Mouse (Mus musculus) heart, adult 2 months (tissue): ENCODE results near the gene Ccne1. TPM values are rescaled to one million over a fixed set of nuclear protein-coding genes. Genes with fewer than 3 reads are reported as not detected.

ENCODE experiments used
- DNase-seq, 2 experiments: peaks; one replicate each; pipeline ENCODE4 v3.0.0; 2021
- H3K27ac ChIP-seq: fragments of 200-600 bp; 2 replicates; pipeline ENCODE4 v1.8.1; 2022
- H3K27me3 ChIP-seq: fragments of 200-500 bp; 2 replicates; pipeline ENCODE4 v1.6.1; 2012; ENCODE audit warnings: mild to moderate bottlenecking, low read length, inconsistent platforms, mixed read lengths; ENCODE audit not compliant: control insufficient read depth, insufficient read depth
- H3K36me3 ChIP-seq: fragments of 200-500 bp; 2 replicates; pipeline ENCODE4 v1.6.1; 2012; ENCODE audit warnings: low read length, inconsistent platforms; ENCODE audit not compliant: control insufficient read depth, insufficient read depth
- H3K4me1 ChIP-seq: fragments of 200-500 bp; 2 replicates; pipeline ENCODE4 v1.6.1; 2011; ENCODE audit warnings: low read length; ENCODE audit not compliant: control insufficient read depth, insufficient read depth
- H3K4me3 ChIP-seq: fragments of 200-600 bp; 2 replicates; pipeline ENCODE4 v1.8.1; 2022
- H3K79me2 ChIP-seq: fragments of 200-500 bp; replicated peaks from 2 replicates; pipeline ENCODE4 v1.6.1; 2012; ENCODE audit warnings: mild to moderate bottlenecking, inconsistent platforms, low read length, moderate library complexity, mixed read lengths; ENCODE audit not compliant: control insufficient read depth, insufficient read depth
- H3K9ac ChIP-seq: fragments of 200-500 bp; 2 replicates; pipeline ENCODE4 v1.6.1; 2012; ENCODE audit warnings: low read depth, mild to moderate bottlenecking, control low read depth, inconsistent platforms, low read length, mixed read lengths
- CTCF ChIP-seq: fragments of 200-600 bp; IDR thresholded peaks from 2 replicates; pipeline ENCODE4 v1.8.1; 2022; ENCODE audit warnings: antibody characterized with exemption, mild to moderate bottlenecking, moderate library complexity
- EP300 ChIP-seq: fragments of 200-500 bp; IDR thresholded peaks from 2 replicates; pipeline ENCODE4 v1.6.1; 2011; ENCODE audit warnings: low read depth, low read length, control low read depth; ENCODE audit not compliant: insufficient read depth
- POLR2A ChIP-seq: fragments of 200-500 bp; IDR thresholded peaks from 2 replicates; pipeline ENCODE4 v1.6.1; 2011; ENCODE audit warnings: mild to moderate bottlenecking, low read depth, low read length, control low read depth; ENCODE audit not compliant: insufficient read depth
- WGBS: fragments of 180-500 bp; shearing (Covaris S2); methylation state at CpG from one replicate; pipeline ENCODE4 v1.1.7; 2018; 5-methylcytosine and 5-hydroxymethylcytosine counted together
- intact Hi-C: fragments of 180-260 bp; cut with DNase I; formaldehyde crosslinking; loops from one replicate; pipeline ENCODE4 v1.15.1; 2025
- polyA plus RNA-seq: library from polyadenylated mRNA; depleted of rRNA; stranded (reverse); fragments of >200 nt; gene quantifications from 2 replicates; pipeline ENCODE4 v1.2.3, GENCODE M21; 2012
- total RNA-seq, 2 experiments: library from RNA; stranded (reverse); gene quantifications; 2 replicates each; pipeline ENCODE4 v1.2.3; 2021

Gene Ccne1
- total and polyA plus RNA-seq, 3 experiments, result 0.90 to 1.3 (median 0.91) TPM

- DNase-seq, result no peak
- 54% methylated on average over 5 of the region's 5 CpGs for WGBS
Measured at GRCm38 (mm10) chr7:38071065-38071464, 36.3 kb downstream of the Ccne1 start.

GRCm38 (mm10) chr7:38070663-38071062 is 36.7 kb downstream of the Ccne1 start:
- H3K4me1 ChIP-seq, result peaks cover 1% of the 10 kb centered on the region; the same call in 1 of the 2 replicates
- no peak for DNase-seq
- intact Hi-C loops, result no loop called here
- 26% methylated on average over 2 of the region's 2 CpGs for WGBS
- H3K36me3 ChIP-seq, result no peaks in the 10 kb centered on the region
- H3K79me2 ChIP-seq, result no peaks in the 10 kb centered on the region
- H3K27me3 ChIP-seq, result no peaks in the 10 kb centered on the region
- H3K4me3 ChIP-seq, result no peak overlapping the region
- TF ChIP-seq CTCF (no peak), POLR2A (no peak), EP300 (no peak)
- no peak overlapping the region for H3K27ac ChIP-seq
- no peak overlapping the region for H3K9ac ChIP-seq

More at GRCm38 (mm10) chr7:38071065-38071464, 36.3 kb downstream of the Ccne1 start:
- H3K27me3 ChIP-seq, result no peaks in the 10 kb centered on the region
- intact Hi-C loops, result no loop called here
- no peak for TF ChIP-seq EP300
- no peak for TF ChIP-seq CTCF
- no peak for TF ChIP-seq POLR2A
- no peak overlapping the region for H3K9ac ChIP-seq
- H3K4me3 ChIP-seq, result no peak overlapping the region
- no peaks in the 10 kb centered on the region for H3K36me3 ChIP-seq
- H3K27ac ChIP-seq, result no peak overlapping the region
- H3K4me1 ChIP-seq, result peaks cover 1% of the 10 kb centered on the region; the same call in 1 of the 2 replicates
- H3K79me2 ChIP-seq, result no peaks in the 10 kb centered on the region

- WGBS, result 35% methylated on average over 4 of the region's 4 CpGs
- no peak overlapping the region for H3K4me3 ChIP-seq
- DNase-seq, result no peak
- no peak overlapping the region for H3K9ac ChIP-seq
- H3K36me3 ChIP-seq, result no peaks in the 10 kb centered on the region
- TF ChIP-seq EP300, result no peak
- no peak for TF ChIP-seq POLR2A
- no peak for TF ChIP-seq CTCF
- H3K4me1 ChIP-seq, result peaks cover 1% of the 10 kb centered on the region; the same call in 1 of the 2 replicates
- no peaks in the 10 kb centered on the region for H3K27me3 ChIP-seq
- intact Hi-C loops, result no loop called here
- H3K79me2 ChIP-seq, result no peaks in the 10 kb centered on the region
- no peak overlapping the region for H3K27ac ChIP-seq
Measured at GRCm38 (mm10) chr7:38064431-38064830, 42.9 kb downstream of the Ccne1 start.

- no peaks in the 10 kb centered on the region for H3K27me3 ChIP-seq
- no peaks in the 10 kb centered on the region for H3K79me2 ChIP-seq
- H3K4me3 ChIP-seq, result peak overlapping the region; percentile 58
- peak overlapping the region; percentile 66 for H3K9ac ChIP-seq
- DNase-seq, result peak; percentile 88 to 91
- intact Hi-C loops, result loop anchor here (1.0 to 2.0 kb wide), 3 partner anchors 13 to 80 kb away; no protein-coding TSS in a partner anchor
- no peaks in the 10 kb centered on the region for H3K36me3 ChIP-seq
- H3K4me1 ChIP-seq, result peaks cover 3% of the 10 kb centered on the region; the same call in 1 of the 2 replicates
- H3K27ac ChIP-seq, result peak overlapping the region; percentile 53
- TF ChIP-seq POLR2A (no peak), CTCF (peak; percentile 90), EP300 (peak; percentile 85)
- 4% methylated on average over 57 of the region's 57 CpGs for WGBS
Measured at GRCm38 (mm10) chr7:38061060-38061970, 46.0 kb downstream of the Ccne1 start.

- Histone ChIP-seq H3K27me3 (no peaks in the 10 kb centered on the region), H3K4me1 (peaks cover 3% of the 10 kb centered on the region; the same call in 1 of the 2 replicates), H3K36me3 (no peaks in the 10 kb centered on the region), H3K4me3 (no peak overlapping the region), H3K79me2 (no peaks in the 10 kb centered on the region), H3K27ac (peak overlapping the region; percentile 64), H3K9ac (no peak overlapping the region)
- no peak for DNase-seq
- WGBS, result 60% methylated on average over 8 of the region's 8 CpGs
- TF ChIP-seq POLR2A (no peak), CTCF (no peak), EP300 (no peak)
- intact Hi-C loops, result loop anchor here (2.0 kb wide), 1 partner anchor 71 kb away; no protein-coding TSS in a partner anchor
Measured at GRCm38 (mm10) chr7:38059636-38060330, 47.6 kb downstream of the Ccne1 start.
